Mouse (Mus musculus) embryonic facial prominence, embryonic 13.5 days (tissue): ENCODE measurements around the gene Abhd5. TPM values are rescaled to one million over a fixed set of nuclear protein-coding genes. Genes with fewer than 3 reads are reported as not detected.

Experiments used
- ATAC-seq: fragments of 200-750 bp; cut with Nextera tagmentation; 2 replicates; pipeline ENCODE4 v1.8.0; 2017; ENCODE audit warnings: low read depth; ENCODE audit not compliant: insufficient number of reproducible peaks, insufficient read depth, low FRiP score, low TSS enrichment
- H3K27ac ChIP-seq: fragments of 300-500 bp; sonication (generic); 2 replicates; pipeline ENCODE4 v1.5.1; 2015; ENCODE audit warnings: moderate library complexity, mild to moderate bottlenecking, inconsistent platforms
- H3K27me3 ChIP-seq: fragments of 300-500 bp; sonication (generic); 2 replicates; pipeline ENCODE4 v1.6.1; 2015; ENCODE audit warnings: mild to moderate bottlenecking, inconsistent platforms
- H3K36me3 ChIP-seq: fragments of 300-500 bp; sonication (generic); 2 replicates; pipeline ENCODE4 v1.6.1; 2015; ENCODE audit warnings: mild to moderate bottlenecking, inconsistent platforms
- H3K4me1 ChIP-seq: fragments of 300-500 bp; sonication (generic); 2 replicates; pipeline ENCODE4 v1.6.1; 2015; ENCODE audit warnings: inconsistent platforms
- H3K4me2 ChIP-seq: fragments of 300-500 bp; sonication (generic); 2 replicates; pipeline ENCODE4 v1.6.1; 2015; ENCODE audit warnings: moderate library complexity, mild to moderate bottlenecking, inconsistent platforms
- H3K4me3 ChIP-seq: fragments of 300-500 bp; sonication (generic); 2 replicates; pipeline ENCODE4 v1.5.1; 2015; ENCODE audit warnings: mild to moderate bottlenecking, inconsistent platforms
- H3K9ac ChIP-seq: fragments of 300-500 bp; sonication (generic); 2 replicates; pipeline ENCODE4 v1.6.1; 2015; ENCODE audit warnings: mild to moderate bottlenecking, inconsistent platforms
- H3K9me3 ChIP-seq: fragments of 300-500 bp; sonication (generic); 2 replicates; pipeline ENCODE4 v1.6.1; 2016; ENCODE audit warnings: inconsistent platforms
- WGBS: fragments of 180-500 bp; shearing (Covaris S2); methylation state at CpG from one replicate; pipeline ENCODE4 v1.1.7; 2015; ENCODE audit warnings: mixed read lengths; 5-methylcytosine and 5-hydroxymethylcytosine counted together
- polyA plus RNA-seq: library from polyadenylated mRNA; unstranded; fragments of >200 nt; fragmentation: Nextera tagmentation; extraction: Ambion mirVana; gene quantifications from 2 replicates; pipeline ENCODE4 v1.2.1, GENCODE M21; 2015

Abhd5 gene
- polyA plus RNA-seq, 1 experiment from 2014 or later = 33.4 TPM

GRCm38 (mm10) chr9:122420195-122420756, 68.9 kb downstream of the Abhd5 start:
- H3K27ac ChIP-seq = no peak overlapping the region
- WGBS = 77% methylated on average over 5 of the region's 5 CpGs
- no peak overlapping the region for H3K9ac ChIP-seq

GRCm38 (mm10) chr9:122420772-122421764, 69.7 kb downstream of the Abhd5 start:
- H3K9me3 ChIP-seq = no peaks in the 10 kb centered on the region
- no peak for ATAC-seq
- no peaks in the 10 kb centered on the region for H3K27me3 ChIP-seq
- no peaks in the 10 kb centered on the region for H3K36me3 ChIP-seq
- H3K27ac ChIP-seq = no peak overlapping the region
- peaks cover 5% of the 10 kb centered on the region; the same call in 1 of the 2 replicates for H3K4me1 ChIP-seq
- no peak overlapping the region for H3K4me3 ChIP-seq
- no peak overlapping the region for H3K4me2 ChIP-seq
- H3K9ac ChIP-seq = no peak overlapping the region
- WGBS = 24% methylated on average over 13 of the region's 13 CpGs

More at GRCm38 (mm10) chr9:122420195-122420756, 68.9 kb downstream of the Abhd5 start:
- H3K4me1 ChIP-seq = peaks cover 5% of the 10 kb centered on the region; the same call in 1 of the 2 replicates
- no peak overlapping the region for H3K4me2 ChIP-seq
- H3K27me3 ChIP-seq = no peaks in the 10 kb centered on the region
- no peaks in the 10 kb centered on the region for H3K9me3 ChIP-seq
- H3K4me3 ChIP-seq = no peak overlapping the region
- no peaks in the 10 kb centered on the region for H3K36me3 ChIP-seq
- ATAC-seq = no peak

GRCm38 (mm10) chr9:122421911-122422310, 70.5 kb downstream of the Abhd5 start:
- H3K36me3 ChIP-seq = no peaks in the 10 kb centered on the region
- no peak overlapping the region for H3K27ac ChIP-seq
- no peak for ATAC-seq
- no peak overlapping the region for H3K4me3 ChIP-seq
- no peaks in the 10 kb centered on the region for H3K27me3 ChIP-seq
- H3K9me3 ChIP-seq = no peaks in the 10 kb centered on the region
- 87% methylated on average over 8 of the region's 8 CpGs for WGBS
- H3K9ac ChIP-seq = no peak overlapping the region
- peaks cover 9% of the 10 kb centered on the region; the same call in 1 of the 2 replicates for H3K4me1 ChIP-seq
- H3K4me2 ChIP-seq = no peak overlapping the region

- peaks cover 9% of the 10 kb centered on the region; the same call in 1 of the 2 replicates for H3K4me1 ChIP-seq
- no peak overlapping the region for H3K27ac ChIP-seq
- no peak for ATAC-seq
- no peaks in the 10 kb centered on the region for H3K27me3 ChIP-seq
- H3K36me3 ChIP-seq = no peaks in the 10 kb centered on the region
- H3K4me3 ChIP-seq = no peak overlapping the region
- 87% methylated on average over 14 of the region's 14 CpGs for WGBS
- H3K4me2 ChIP-seq = no peak overlapping the region
- no peak overlapping the region for H3K9ac ChIP-seq
- H3K9me3 ChIP-seq = no peaks in the 10 kb centered on the region
Measured at GRCm38 (mm10) chr9:122422706-122423105, 71.3 kb downstream of the Abhd5 start.

- Histone ChIP-seq H3K4me1 (peaks cover 9% of the 10 kb centered on the region; the same call in 1 of the 2 replicates), H3K36me3 (no peaks in the 10 kb centered on the region), H3K27me3 (no peaks in the 10 kb centered on the region), H3K27ac (no peak overlapping the region), H3K9me3 (no peaks in the 10 kb centered on the region), H3K9ac (no peak overlapping the region), H3K4me3 (no peak overlapping the region), H3K4me2 (no peak overlapping the region)
- WGBS = 63% methylated on average over 6 of the region's 6 CpGs
- no peak for ATAC-seq
Measured at GRCm38 (mm10) chr9:122423146-122423545, 71.7 kb downstream of the Abhd5 start.

GRCm38 (mm10) chr9:122424941-122425608, 73.7 kb downstream of the Abhd5 start:
- 46% methylated on average over 14 of the region's 14 CpGs for WGBS
- Histone ChIP-seq H3K27ac (no peak overlapping the region), H3K4me3 (no peak overlapping the region), H3K9me3 (no peaks in the 10 kb centered on the region), H3K4me2 (no peak overlapping the region), H3K9ac (no peak overlapping the region), H3K4me1 (peaks cover 13% of the 10 kb centered on the region), H3K27me3 (no peaks in the 10 kb centered on the region), H3K36me3 (no peaks in the 10 kb centered on the region)
- no peak for ATAC-seq

GRCm38 (mm10) chr9:122429058-122429649, 77.7 kb downstream of the Abhd5 start:
- no peaks in the 10 kb centered on the region for H3K36me3 ChIP-seq
- no peak overlapping the region for H3K27ac ChIP-seq
- no peak overlapping the region for H3K4me3 ChIP-seq
- no peak overlapping the region for H3K4me2 ChIP-seq
- no peaks in the 10 kb centered on the region for H3K27me3 ChIP-seq
- no peak overlapping the region for H3K9ac ChIP-seq
- 75% methylated on average over 12 of the region's 12 CpGs for WGBS
- peak; percentile 33; the same call in 1 of the 2 replicates for ATAC-seq
- peaks cover 13% of the 10 kb centered on the region for H3K4me1 ChIP-seq
- no peaks in the 10 kb centered on the region for H3K9me3 ChIP-seq

- Histone ChIP-seq H3K9ac (no peak overlapping the region), H3K27ac (no peak overlapping the region), H3K9me3 (no peaks in the 10 kb centered on the region), H3K4me3 (no peak overlapping the region), H3K36me3 (no peaks in the 10 kb centered on the region), H3K27me3 (no peaks in the 10 kb centered on the region), H3K4me1 (peaks cover 13% of the 10 kb centered on the region), H3K4me2 (no peak overlapping the region)
- 75% methylated on average over 1 of the region's 1 CpGs for WGBS
- no peak for ATAC-seq
Measured at GRCm38 (mm10) chr9:122429685-122430084, 78.3 kb downstream of the Abhd5 start.

Other genes starting within 250 kb of the Abhd5 start
- gene Snrk, start 234.3 kb upstream of the Abhd5 start, polyA plus RNA-seq = 50.8 and 54.2 TPM in 2 replicates
- 30.8 and 31.9 TPM in 2 replicates for gene Ano10, start 57.2 kb upstream of the Abhd5 start, polyA plus RNA-seq